Mouse (Mus musculus) neutrophil, adult 59 days (primary cell): ENCODE data around the gene Casp9. TPM values are rescaled to one million over a fixed set of nuclear protein-coding genes. Genes with fewer than 3 reads are reported as not detected.

Source experiments
- total RNA-seq, 2 experiments: library from RNA; stranded (reverse); gene quantifications; 1 replicate in 1 of 2; 2 replicates in 1 of 2; pipeline ENCODE4 v1.2.4; 2023

The Casp9 gene
- 10 to 100 TPM; 18.3 to 24.9 TPM for total RNA-seq

DNA sequence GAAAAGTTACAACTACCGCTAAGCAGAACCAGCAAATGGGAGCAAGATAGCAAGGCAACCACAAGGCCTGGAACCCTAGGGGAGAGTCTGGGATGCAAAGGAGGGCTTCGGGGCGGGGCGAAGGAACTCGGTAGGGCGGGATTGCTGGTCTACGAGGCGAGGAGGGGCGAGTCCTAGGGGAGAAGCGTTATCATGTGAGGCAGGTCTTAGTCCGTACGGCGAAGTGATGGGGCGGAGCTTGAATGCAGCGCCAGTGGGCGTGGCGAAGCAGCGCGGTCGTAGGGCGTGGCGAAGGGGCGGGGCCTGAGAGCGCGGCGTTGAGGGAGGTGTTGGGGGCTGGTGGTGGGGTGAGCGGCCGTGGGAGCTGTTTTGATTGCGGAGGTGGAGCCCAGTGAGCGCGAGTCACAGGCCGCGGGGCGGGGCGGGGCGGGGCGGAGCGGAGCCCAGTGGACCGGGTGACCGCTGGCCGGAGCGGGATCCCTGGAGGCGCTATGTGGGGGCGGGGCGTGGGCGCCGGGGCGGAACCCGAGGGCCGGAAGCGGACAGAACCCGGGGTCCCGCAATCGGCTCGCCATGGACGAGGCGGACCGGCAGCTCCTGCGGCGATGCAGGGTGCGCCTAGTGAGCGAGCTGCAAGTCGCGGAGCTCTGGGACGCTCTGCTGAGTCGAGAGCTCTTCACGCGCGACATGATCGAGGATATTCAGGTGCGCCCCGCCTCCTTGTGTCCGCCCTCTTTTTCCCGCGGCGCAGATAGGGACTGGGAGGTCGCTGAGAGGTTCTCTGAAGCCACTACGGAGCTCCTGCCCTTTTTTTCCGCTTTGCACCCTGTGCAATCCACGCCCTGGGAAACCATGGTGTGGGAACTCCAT is at the start of gene Casp9:
Gene Casp9 (plus strand): TSS at position 331 of the 870 bp plus-strand sequence.

DNA sequence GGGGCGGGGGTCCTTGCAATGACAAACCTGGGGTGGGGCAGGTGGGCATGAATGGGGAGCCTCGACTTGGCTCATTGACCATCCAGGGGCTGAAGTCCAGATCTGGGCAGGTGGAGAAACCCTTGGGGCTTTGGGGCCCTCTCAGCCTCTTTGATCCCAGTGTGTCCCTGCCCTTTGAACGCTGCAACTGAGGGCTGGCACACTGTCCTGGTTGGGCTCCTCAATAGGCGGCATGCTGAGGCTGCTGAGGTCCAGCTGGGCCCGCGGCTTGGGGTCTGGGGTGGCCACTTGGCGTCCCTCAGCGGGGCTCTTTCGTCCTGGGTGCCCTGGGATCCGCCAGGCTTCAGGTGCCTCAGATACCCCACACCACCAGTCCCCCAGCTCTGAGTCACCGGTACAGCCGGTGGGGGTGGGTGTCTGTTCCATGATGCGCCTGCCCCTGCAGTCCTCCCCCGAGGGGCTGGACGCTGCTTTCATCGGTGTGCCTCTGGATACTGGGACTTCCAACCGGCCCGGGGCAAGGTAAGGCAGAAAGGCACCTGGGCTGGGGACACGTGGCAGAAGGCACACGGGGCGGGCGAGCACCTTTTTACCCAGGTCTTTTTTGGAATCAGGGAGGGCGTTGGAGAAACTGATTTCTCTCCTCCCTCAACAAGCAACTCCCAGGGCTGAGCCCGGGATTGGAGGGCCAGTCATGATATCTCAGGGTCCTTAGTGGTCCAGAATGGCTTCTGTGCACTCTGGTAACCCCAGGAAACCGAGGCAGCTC is 46.6 kb upstream of the Casp9 start, which contains the start of gene Agmat:
Gene Agmat (plus strand): TSS at position 95 of the 769 bp plus-strand sequence.

DNA sequence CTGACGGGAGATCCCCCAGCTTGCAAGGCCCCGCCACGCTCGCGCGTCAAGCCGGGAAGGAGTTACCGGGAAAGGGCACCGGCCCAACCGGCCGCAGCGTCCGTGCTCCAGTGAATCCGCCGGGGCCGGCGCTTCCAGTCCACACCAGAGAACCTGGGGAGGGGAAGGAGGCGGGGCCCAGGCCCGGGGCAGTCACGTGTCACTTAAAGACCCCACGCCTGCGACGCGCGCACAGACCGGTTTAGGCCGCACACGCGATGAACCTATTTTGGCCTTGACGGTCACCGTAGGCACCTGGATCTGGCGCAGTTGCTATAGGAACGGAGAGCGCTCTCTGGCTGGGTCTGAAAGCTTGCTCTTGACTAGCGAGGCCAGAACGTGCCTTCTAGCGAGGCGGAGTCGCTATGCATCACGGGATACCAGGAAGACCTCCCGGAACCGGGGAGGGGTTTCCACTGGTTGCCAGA is 2.9 kb upstream of the Casp9 start, which contains the start of gene Dnajc16:
Gene Dnajc16 (minus strand): TSS at position 408 of the 467 bp plus-strand sequence.

DNA sequence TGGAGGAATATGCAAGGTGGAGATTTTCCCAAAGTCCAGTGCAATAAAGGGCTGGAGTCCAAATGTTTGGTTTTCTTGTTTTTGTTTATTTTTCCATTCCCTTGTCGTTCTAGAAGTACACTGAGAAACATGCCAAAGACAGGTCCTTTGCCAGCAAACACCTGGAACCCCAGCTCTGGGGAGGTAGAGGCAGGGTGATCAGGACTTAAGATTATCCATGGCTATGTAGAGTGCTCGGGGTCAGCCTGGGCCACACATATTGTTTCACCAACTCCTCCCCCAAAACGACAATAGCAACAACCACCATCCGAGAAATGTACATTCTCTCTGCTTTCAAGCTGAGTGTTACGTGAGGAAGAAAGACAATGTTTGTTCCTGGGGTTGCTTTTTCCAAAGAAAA is 32.6 kb downstream of the Casp9 start, which contains the start of gene Cela2a:
Gene Cela2a (minus strand): TSS at position 101 of the 400 bp plus-strand sequence.

DNA sequence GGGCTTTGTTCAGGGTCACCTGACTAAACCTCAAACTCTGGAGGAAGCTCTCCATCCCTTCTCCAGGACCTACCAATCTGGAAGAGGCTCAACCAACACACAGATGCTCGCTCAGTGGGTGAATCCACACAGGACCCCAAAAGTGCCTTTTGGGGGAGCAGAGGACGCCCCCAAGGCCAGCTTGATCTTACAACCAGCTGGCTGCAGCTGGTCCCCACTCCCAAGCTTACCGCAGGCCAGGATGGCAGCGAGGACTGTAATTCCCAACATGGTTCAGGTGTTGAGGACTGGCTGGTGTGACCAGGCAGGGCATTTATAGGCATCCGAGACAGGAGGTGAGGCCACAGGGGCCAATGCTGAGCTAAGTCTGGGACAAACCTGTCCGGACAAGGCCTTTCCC is 52.6 kb downstream of the Casp9 start, which contains the start of gene Ctrc:
Gene Ctrc (minus strand): TSS at position 361 of the 400 bp plus-strand sequence.

Other genes starting within 250 kb of the Casp9 start
- gene Fblim1, start 187.5 kb upstream of the Casp9 start, total RNA-seq, result under 1 TPM in 1 of 2 experiments, not detected in 1; 0.11 TPM
- gene Tmem82, start 175.0 kb upstream of the Casp9 start, total RNA-seq, result not detected
- gene Slc25a34, start 169.8 kb upstream of the Casp9 start, total RNA-seq, result not detected
- 10 to 100 TPM; 33.1 to 35.7 TPM for gene Plekhm2, start 128.7 kb upstream of the Casp9 start, total RNA-seq
- gene Rsc1a1, start 108.0 kb upstream of the Casp9 start, total RNA-seq, result 1 to 10 TPM in 1 of 2 experiments, not detected in 1; 2.8 TPM
- 10 to 100 TPM; 35.2 to 40.9 TPM for gene Ddi2, start 70.2 kb upstream of the Casp9 start, total RNA-seq
- gene Agmat, start 46.9 kb upstream of the Casp9 start, total RNA-seq, result under 1 TPM in 1 of 2 experiments, not detected in 1; 0.24 TPM
- gene Dnajc16, start 2.7 kb upstream of the Casp9 start, total RNA-seq, result 1 to 10 TPM; 3.8 to 4.5 TPM
- not detected for gene Cela2a, start 32.5 kb downstream of the Casp9 start, total RNA-seq
- not detected for gene Ctrc, start 52.7 kb downstream of the Casp9 start, total RNA-seq
- gene Efhd2, start 81.3 kb downstream of the Casp9 start, total RNA-seq, result 100 to 1,000 TPM; 118 to 135 TPM
- under 1 TPM in 1 of 2 experiments, not detected in 1; 0.42 TPM for gene Fhad1, start 221.5 kb downstream of the Casp9 start, total RNA-seq